Mouse (Mus musculus) kidney, adult 2 months (tissue): ENCODE data around the gene Inhbe. TPM values are rescaled to one million over a fixed set of nuclear protein-coding genes. Genes with fewer than 3 reads are reported as not detected.

Source experiments
- DNase-seq: peaks from one replicate; pipeline ENCODE4 v3.0.0; 2021
- H3K27ac ChIP-seq: fragments of 200-500 bp; 2 replicates; pipeline ENCODE4 v1.5.1; 2012; ENCODE audit warnings: low read depth, low read length, control low read depth, inconsistent platforms; ENCODE audit not compliant: insufficient read depth
- H3K27me3 ChIP-seq: fragments of 200-500 bp; replicated peaks from 2 replicates; pipeline ENCODE4 v1.6.1; 2012; ENCODE audit warnings: mild to moderate bottlenecking, moderate library complexity, low read length, inconsistent platforms; ENCODE audit not compliant: control insufficient read depth, insufficient read depth
- H3K36me3 ChIP-seq: fragments of 200-500 bp; 2 replicates; pipeline ENCODE4 v1.6.1; 2012; ENCODE audit warnings: mild to moderate bottlenecking, moderate library complexity, low read length, inconsistent platforms; ENCODE audit not compliant: control insufficient read depth, insufficient read depth
- H3K4me1 ChIP-seq: fragments of 200-500 bp; 2 replicates; pipeline ENCODE4 v1.6.1; 2011; ENCODE audit warnings: low read length; ENCODE audit not compliant: control insufficient read depth, insufficient read depth
- H3K4me3 ChIP-seq: fragments of 200-500 bp; 2 replicates; pipeline ENCODE4 v1.5.1; 2011; ENCODE audit warnings: mild to moderate bottlenecking, low read depth, low read length, control low read depth; ENCODE audit not compliant: insufficient read depth
- CTCF ChIP-seq: fragments of 200-500 bp; conservative IDR thresholded peaks from 2 replicates; pipeline ENCODE4 v1.5.1; 2011; ENCODE audit warnings: low read depth, mild to moderate bottlenecking, control low read depth, low read length, moderate library complexity, mixed read lengths; ENCODE audit not compliant: insufficient read depth, insufficient read length
- POLR2A ChIP-seq: fragments of 200-500 bp; IDR thresholded peaks from one replicate; pipeline ENCODE4 v1.6.1; 2011; ENCODE audit warnings: low read depth, low read length, control low read depth
- WGBS: fragments of 180-500 bp; shearing (Covaris S2); methylation state at CpG from one replicate; pipeline ENCODE4 v1.1.7; 2018; 5-methylcytosine and 5-hydroxymethylcytosine counted together
- polyA plus RNA-seq: library from polyadenylated mRNA; depleted of rRNA; stranded (reverse); fragments of >200 nt; gene quantifications from 2 replicates; pipeline ENCODE4 v1.2.3, GENCODE M21; 2012

Inhbe gene
- polyA plus RNA-seq, 1 experiment, result not detected

GRCm38 (mm10) chr10:127377700-127378099, 23.5 kb upstream of the Inhbe start:
- H3K4me1 ChIP-seq, result peaks cover 7% of the 10 kb centered on the region; the same call in 1 of the 2 replicates
- TF ChIP-seq POLR2A (no peak), CTCF (no peak)
- no peak overlapping the region for H3K27ac ChIP-seq
- WGBS, result 66% methylated on average over 3 of the region's 3 CpGs
- no peak for DNase-seq
- H3K27me3 ChIP-seq, result no peaks in the 10 kb centered on the region
- H3K4me3 ChIP-seq, result no peak overlapping the region
- no peaks in the 10 kb centered on the region for H3K36me3 ChIP-seq

DNA sequence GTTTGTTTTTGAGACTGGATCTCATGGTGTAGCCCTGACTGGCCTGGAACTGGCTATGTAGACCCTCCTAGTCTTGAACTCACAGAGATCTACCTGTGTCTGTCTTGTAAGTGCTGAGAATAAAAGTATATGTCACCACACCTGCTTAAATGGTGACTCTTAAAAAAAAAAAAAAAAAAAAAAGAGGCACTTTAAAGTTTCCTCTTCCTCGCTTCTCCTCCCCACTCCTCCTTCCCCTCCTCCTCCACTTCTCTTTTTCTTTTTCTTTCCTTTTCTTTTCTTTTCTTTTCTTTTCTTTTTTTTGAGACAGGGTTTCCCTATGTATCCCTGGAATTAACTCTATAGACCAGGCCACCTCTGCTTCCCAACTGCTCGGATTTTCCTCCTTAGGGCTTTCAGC, 16.8 kb upstream of the Inhbe start:
- Histone ChIP-seq H3K4me3 (no peak overlapping the region), H3K4me1 (no peaks in the 10 kb centered on the region), H3K27me3 (no peaks in the 10 kb centered on the region), H3K36me3 (no peaks in the 10 kb centered on the region), H3K27ac (no peak overlapping the region)
- 86% methylated on average over 2 of the region's 2 CpGs for WGBS
- TF ChIP-seq CTCF (no peak), POLR2A (no peak)
- DNase-seq, result no peak

DNA sequence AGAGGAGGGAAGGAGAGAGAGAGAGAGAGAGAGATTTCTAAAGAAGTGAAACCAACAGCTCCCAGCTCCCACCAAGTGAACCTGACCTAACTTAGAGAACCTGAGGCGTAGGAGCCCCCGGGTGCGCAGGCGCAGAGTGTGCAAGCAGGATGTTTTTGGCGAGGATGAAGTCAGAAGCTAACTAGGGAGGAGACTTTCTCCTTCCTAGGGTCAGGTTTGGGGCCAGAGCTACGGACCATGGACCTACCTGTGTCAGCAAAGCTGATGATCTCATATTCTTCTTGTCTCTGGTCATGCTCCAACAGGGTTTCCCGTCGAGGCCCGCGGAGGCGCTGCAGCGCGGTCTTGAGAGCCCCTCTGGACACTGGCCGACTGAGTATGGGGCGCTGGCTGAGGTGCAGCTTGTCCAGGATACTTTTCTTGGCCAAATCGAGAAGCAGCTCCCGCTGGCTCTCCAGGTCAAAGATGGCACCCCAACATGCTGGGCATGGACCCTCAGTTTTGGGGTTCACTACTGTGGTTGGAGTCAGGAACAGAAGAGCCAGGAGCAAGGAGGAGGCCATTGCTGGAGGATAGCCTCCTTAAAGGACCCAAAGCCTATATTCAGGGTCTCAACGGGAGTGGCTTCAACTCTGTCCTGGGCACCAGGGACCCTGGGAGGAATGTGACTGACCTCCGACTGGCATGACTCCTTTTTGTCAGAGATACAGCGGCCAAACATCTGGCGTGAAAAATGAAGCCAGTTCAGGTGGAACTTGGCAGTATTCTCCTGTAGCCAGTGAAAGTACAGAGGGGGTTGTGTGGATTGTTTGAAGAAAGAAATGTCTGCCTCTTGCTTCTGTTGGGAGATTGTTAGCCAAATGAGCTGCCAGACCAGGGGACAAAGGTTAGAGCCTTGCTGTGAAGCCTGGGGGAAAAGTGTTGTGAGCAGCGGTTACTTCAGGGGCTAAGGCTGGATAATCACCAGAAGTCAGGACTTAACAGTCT, 15.9 kb upstream of the Inhbe start, which contains the start of gene Inhbc:
Inhbc (minus strand) TSS at position 598 of the 987 bp plus-strand sequence.
- 77% methylated on average over 22 of the region's 22 CpGs for WGBS
- H3K27ac ChIP-seq, result no peak within 1 kb of the TSS
- H3K4me1 ChIP-seq, result no peaks in the 10 kb centered on the region
- H3K4me3 ChIP-seq, result no peak within 1 kb of the TSS
- H3K27me3 ChIP-seq, result no peaks in the 10 kb centered on the region
- TF ChIP-seq POLR2A (no peak), CTCF (no peak)
- H3K36me3 ChIP-seq, result no peaks in the 10 kb centered on the region
- DNase-seq, result peak; percentile 46

GRCm38 (mm10) chr10:127368273-127368672, 14.1 kb upstream of the Inhbe start:
- Histone ChIP-seq H3K27ac (no peak overlapping the region), H3K4me3 (no peak overlapping the region), H3K27me3 (no peaks in the 10 kb centered on the region), H3K4me1 (no peaks in the 10 kb centered on the region), H3K36me3 (no peaks in the 10 kb centered on the region)
- TF ChIP-seq POLR2A, result no peak
- TF ChIP-seq CTCF, result no peak
- DNase-seq, result no peak
- 54% methylated on average over 2 of the region's 2 CpGs for WGBS

- no peak overlapping the region for H3K4me3 ChIP-seq
- DNase-seq, result no peak
- TF ChIP-seq CTCF (no peak), POLR2A (no peak)
- H3K27me3 ChIP-seq, result no peaks in the 10 kb centered on the region
- no peaks in the 10 kb centered on the region for H3K4me1 ChIP-seq
- WGBS, result 84% methylated on average over 5 of the region's 5 CpGs
- H3K36me3 ChIP-seq, result no peaks in the 10 kb centered on the region
- no peak overlapping the region for H3K27ac ChIP-seq
Observed at GRCm38 (mm10) chr10:127367116-127367515, 12.9 kb upstream of the Inhbe start.

DNA sequence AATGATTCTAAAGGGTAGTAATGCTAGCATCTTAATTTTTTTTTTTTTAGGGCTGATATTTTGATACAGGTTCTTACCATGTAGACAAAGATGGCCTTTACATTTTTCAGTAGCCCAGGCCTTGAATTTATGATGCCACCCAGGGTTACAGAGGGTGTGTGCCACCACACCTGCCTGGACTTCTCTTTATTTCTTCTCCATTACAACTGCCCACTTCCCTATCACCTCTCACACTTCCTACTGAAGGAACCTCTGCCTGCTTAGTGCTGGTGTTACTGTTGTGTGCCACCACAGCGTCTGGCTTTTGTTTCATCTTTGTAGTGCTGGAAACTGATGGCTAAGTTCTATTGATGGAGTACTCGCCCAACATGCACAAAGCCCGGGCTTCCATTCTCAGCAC, 6.5 kb upstream of the Inhbe start:
- H3K27ac ChIP-seq, result no peak overlapping the region
- no peaks in the 10 kb centered on the region for H3K27me3 ChIP-seq
- WGBS, result 90% methylated on average over 3 of the region's 3 CpGs
- DNase-seq, result no peak
- H3K4me1 ChIP-seq, result no peaks in the 10 kb centered on the region
- no peak overlapping the region for H3K4me3 ChIP-seq
- H3K36me3 ChIP-seq, result no peaks in the 10 kb centered on the region
- no peak for TF ChIP-seq POLR2A
- TF ChIP-seq CTCF, result no peak

DNA sequence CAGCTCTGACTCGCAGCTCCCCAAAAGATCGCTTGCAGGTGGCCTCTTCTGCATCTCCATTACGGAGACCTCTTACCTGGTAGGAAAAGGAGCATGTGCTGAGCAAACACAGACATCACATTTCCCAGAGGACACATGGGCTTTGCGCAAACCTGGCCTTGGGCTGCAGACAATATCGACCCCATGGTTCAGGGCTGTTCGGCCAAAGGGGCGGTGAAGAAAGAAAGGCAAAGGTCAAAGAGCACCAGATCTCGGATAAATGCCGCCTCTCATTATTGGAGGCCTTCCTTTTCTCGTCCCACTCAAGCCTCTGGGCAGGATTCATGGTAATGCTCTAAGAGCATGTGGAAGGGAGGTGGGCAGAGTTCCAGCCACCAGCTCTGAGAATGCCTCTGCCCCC, 1.1 kb upstream of the Inhbe start:
- no peaks in the 10 kb centered on the region for H3K36me3 ChIP-seq
- 73% methylated on average over 10 of the region's 10 CpGs for WGBS
- H3K4me3 ChIP-seq, result no peak overlapping the region
- no peaks in the 10 kb centered on the region for H3K27me3 ChIP-seq
- TF ChIP-seq POLR2A (no peak), CTCF (no peak)
- H3K27ac ChIP-seq, result no peak overlapping the region
- no peaks in the 10 kb centered on the region; the same call in 1 of the 2 replicates for H3K4me1 ChIP-seq
- no peak for DNase-seq
